Mouse (Mus musculus): Measurements from ENCODE around the gene Lrr1. TPM values are rescaled to one million over a fixed set of nuclear protein-coding genes. Genes with fewer than 3 reads are reported as not detected.

Lrr1 gene
- polyA plus RNA-seq, 1 experiment from 2014 or later = 25.9 TPM

Small RNAs within 50 kb of the gene (microRNA-seq; reads per million reads assigned to microRNA genes)
- gene Gm47287 (not detected), gene Gm47295 (not detected)

Other genes with a start within 250 kb of the Lrr1 start
- 1,496 and 1,783 TPM in 2 replicates for gene Rps29, start 9.6 kb upstream of the Lrr1 start, polyA plus RNA-seq (2015; fragmentation: Nextera tagmentation; extraction: Ambion mirVana)
- 402 and 469 TPM in 2 replicates for gene Rpl36al, start 15.3 kb downstream of the Lrr1 start, polyA plus RNA-seq (2015; fragmentation: Nextera tagmentation; extraction: Ambion mirVana)
- 28.6 and 29.3 TPM in 2 replicates for gene Mgat2, start 15.3 kb downstream of the Lrr1 start, polyA plus RNA-seq (2015; fragmentation: Nextera tagmentation; extraction: Ambion mirVana)
- 37.0 TPM in 2 replicates for gene Gm49383, start 28.3 kb downstream of the Lrr1 start, polyA plus RNA-seq (2015; fragmentation: Nextera tagmentation; extraction: Ambion mirVana)
- 11.1 and 13.5 TPM in 2 replicates for gene Dnaaf2, start 29.6 kb downstream of the Lrr1 start, polyA plus RNA-seq (2015; fragmentation: Nextera tagmentation; extraction: Ambion mirVana)
- gene Gm49384, start 35.5 kb downstream of the Lrr1 start, polyA plus RNA-seq (2015; fragmentation: Nextera tagmentation; extraction: Ambion mirVana) = 32.5 and 32.9 TPM in 2 replicates
- 21.5 and 22.1 TPM in 2 replicates for gene Pole2, start 59.4 kb downstream of the Lrr1 start, polyA plus RNA-seq (2015; fragmentation: Nextera tagmentation; extraction: Ambion mirVana)
- 6.4 and 9.3 TPM in 2 replicates for gene Klhdc1, start 72.4 kb downstream of the Lrr1 start, polyA plus RNA-seq (2015; fragmentation: Nextera tagmentation; extraction: Ambion mirVana)
- 264 and 267 TPM in 2 replicates for gene Klhdc2, start 127.9 kb downstream of the Lrr1 start, polyA plus RNA-seq (2015; fragmentation: Nextera tagmentation; extraction: Ambion mirVana)
- 99.3 and 99.9 TPM in 2 replicates for gene Nemf, start 188.4 kb downstream of the Lrr1 start, polyA plus RNA-seq (2015; fragmentation: Nextera tagmentation; extraction: Ambion mirVana)
- 25.4 and 29.0 TPM in 2 replicates for gene Arf6, start 203.3 kb downstream of the Lrr1 start, polyA plus RNA-seq (2015; fragmentation: Nextera tagmentation; extraction: Ambion mirVana)
- gene Gm9887, start 203.6 kb downstream of the Lrr1 start, polyA plus RNA-seq (2015; fragmentation: Nextera tagmentation; extraction: Ambion mirVana) = 0.63 and 0.80 TPM in 2 replicates